Comparison of ENCODE assay signal across 23 mouse cellular contexts in genomic region chr7:129746639-129747038, GRCm38 (mm10).
A peak's percentile ranks its signal among the peaks of the same experiment; 100 is the strongest.
DNase-seq lines count a peak whose midpoint lies in the region; ATAC-seq and TF ChIP-seq lines count a peak whose summit lies in the region.
"Had no signal": no experiment of that assay in that cellular context is flagged by ENCODE, and none has a peak within 500 bp of the region (broad histone marks: within the 10 kb centered on the region; RNA-seq: fewer than 3 reads in every experiment).

No protein-coding gene starts in this region.

- peaks cover 7% of the 10 kb centered on the region; the same call in 1 of the 2 replicates for H3K9me3 ChIP-seq in intestine, embryonic 16.5 days (ENCODE audit: control insufficient read depth, low read length)
- 0 out of 2 replicates have a peak, but pooled peaks cover 5% of the 10 kb centered on the region for H3K9me3 ChIP-seq in intestine, embryonic 15.5 days
- no peaks in the 10 kb centered on the region; the same call in 1 of the 2 replicates for H3K9me3 ChIP-seq in lung, postnatal 0 days (ENCODE audit: low read length)
- H3K9me3 ChIP-seq: liver, embryonic 15.5 days; stomach, embryonic 15.5 days had no signal

- WGBS in intestine, embryonic 16.5 days, result 65% methylated on average over 5 of the region's 5 CpGs
- 66% methylated on average over 5 of the region's 5 CpGs for WGBS in intestine, embryonic 15.5 days
- 55% methylated on average over 5 of the region's 5 CpGs for WGBS in lung, postnatal 0 days
- WGBS in lung, adult 2 months, result 52% methylated on average over 5 of the region's 5 CpGs

- H3K36me3 ChIP-seq in intestine, embryonic 16.5 days (ENCODE audit: control insufficient read depth, insufficient read depth, low read length), result no peaks in the 10 kb centered on the region
- no peaks in the 10 kb centered on the region for H3K36me3 ChIP-seq in intestine, embryonic 15.5 days
- no peaks in the 10 kb centered on the region for H3K36me3 ChIP-seq in lung, postnatal 0 days (ENCODE audit: insufficient read depth, low read length)
- H3K36me3 ChIP-seq: hindbrain, embryonic 13.5 days; liver, embryonic 15.5 days; stomach, embryonic 15.5 days had no signal

- peak; percentile 68 for DNase-seq in lung, postnatal 0 days (ENCODE audit: low spot score)
- DNase-seq in lung, adult 2 months, result no peak
- no peak for DNase-seq in kidney, adult 9 months
- DNase-seq: adrenal gland, adult 8-10 months; B cell, adult 2 months; cerebellum, adult 2 months; cerebellum, postnatal 14 days; gastrocnemius, postnatal 14 days; heart, postnatal 4 days; kidney, adult 2 months; kidney, postnatal 4 days; left cerebral cortex, postnatal 4 days; liver; midbrain, embryonic 14.5 days had no signal

- no peak overlapping the region for H3K4me2 ChIP-seq in intestine, embryonic 16.5 days (ENCODE audit: low read depth, low read length)
- H3K4me2 ChIP-seq in intestine, embryonic 15.5 days (replicated peaks), result no peak overlapping the region
- no peak overlapping the region for H3K4me2 ChIP-seq in lung, postnatal 0 days (replicated peaks; ENCODE audit: low read depth, low read length)
- H3K4me2 ChIP-seq: heart, embryonic 11.5 days; hindbrain, embryonic 13.5 days; liver, embryonic 15.5 days; stomach, embryonic 15.5 days had no signal

- TF ChIP-seq POLR2A in lung, adult 2 months (IDR thresholded peaks at IDR 0.05; ENCODE audit: borderline replicate concordance, extremely low read depth, low read depth, low read length), result no peak

- H3K27ac ChIP-seq in intestine, embryonic 16.5 days (ENCODE audit: low read length), result 0 out of 2 replicates have a peak overlapping the region, but pooled peaks have one; percentile 2
- H3K27ac ChIP-seq in intestine, embryonic 15.5 days, result no peak overlapping the region
- H3K27ac ChIP-seq in lung, postnatal 0 days (ENCODE audit: low read length), result no peak overlapping the region; the same call in 1 of the 2 replicates
- H3K27ac ChIP-seq: hindbrain, embryonic 13.5 days; kidney, postnatal 0 days; liver, embryonic 15.5 days; stomach, embryonic 15.5 days had no signal

- H3K9ac ChIP-seq in intestine, embryonic 16.5 days (ENCODE audit: low read depth, low read length), result no peak overlapping the region
- H3K9ac ChIP-seq in intestine, embryonic 15.5 days, result no peak overlapping the region
- H3K9ac ChIP-seq in lung, postnatal 0 days (replicated peaks; ENCODE audit: low read depth), result no peak overlapping the region
- H3K9ac ChIP-seq: hindbrain, embryonic 13.5 days; liver, embryonic 15.5 days; stomach, embryonic 15.5 days had no signal

- peaks cover 8% of the 10 kb centered on the region; the same call in 1 of the 2 replicates for H3K4me1 ChIP-seq in intestine, embryonic 16.5 days (ENCODE audit: control insufficient read depth, insufficient read depth, low read length)
- 0 out of 2 replicates have a peak, but pooled peaks cover 5% of the 10 kb centered on the region for H3K4me1 ChIP-seq in intestine, embryonic 15.5 days (replicated peaks)
- no peaks in the 10 kb centered on the region for H3K4me1 ChIP-seq in lung, postnatal 0 days (ENCODE audit: insufficient read depth, low read depth, low read length)
- H3K4me1 ChIP-seq in lung, adult 2 months (ENCODE audit: control insufficient read depth, insufficient read depth, low read length), result no peaks in the 10 kb centered on the region
- H3K4me1 ChIP-seq: liver, embryonic 15.5 days had no signal

- no peak for TF ChIP-seq CTCF in lung, postnatal 0 days (IDR thresholded peaks at IDR 0.05)
- TF ChIP-seq CTCF in lung, adult 2 months (IDR thresholded peaks at IDR 0.05; ENCODE audit: insufficient read depth, low read length), result no peak

- no peak for ATAC-seq in intestine, embryonic 16.5 days
- no peak for ATAC-seq in intestine, embryonic 15.5 days
- peak; percentile 26; the same call in 1 of the 2 replicates for ATAC-seq in lung, postnatal 0 days
- ATAC-seq in granulocyte monocyte progenitor cell, adult 5-6 weeks (replicated peaks; ENCODE audit: poor library complexity, severe bottlenecking), result peak; percentile 82
- ATAC-seq: forebrain, embryonic 14.5 days had no signal

- H3K27me3 ChIP-seq in intestine, embryonic 16.5 days (replicated peaks; ENCODE audit: control insufficient read depth, insufficient read depth, low read length), result no peaks in the 10 kb centered on the region
- H3K27me3 ChIP-seq in intestine, embryonic 15.5 days (replicated peaks), result no peaks in the 10 kb centered on the region
- no peaks in the 10 kb centered on the region for H3K27me3 ChIP-seq in lung, postnatal 0 days (replicated peaks; ENCODE audit: insufficient read depth, low read length)
- H3K27me3 ChIP-seq: liver, embryonic 15.5 days; stomach, embryonic 15.5 days had no signal

- no peak overlapping the region for H3K4me3 ChIP-seq in intestine, embryonic 16.5 days (ENCODE audit: low read length)
- H3K4me3 ChIP-seq in intestine, embryonic 15.5 days (replicated peaks), result no peak overlapping the region
- no peak overlapping the region for H3K4me3 ChIP-seq in lung, postnatal 0 days (ENCODE audit: low read depth, low read length)
- no peak overlapping the region for H3K4me3 ChIP-seq in lung, adult 2 months (replicated peaks; ENCODE audit: extremely low read depth, low read depth, low read length)
- H3K4me3 ChIP-seq: hindbrain, embryonic 13.5 days; liver, embryonic 15.5 days; stomach, embryonic 15.5 days had no signal

- no peak for TF ChIP-seq EP300 in lung, postnatal 0 days (IDR thresholded peaks at IDR 0.05)

Comparison
In these comparisons a context has a peak if more than half of its experiments do, and no peak if none do; other contexts are left out.
1. ATAC-seq: peak in lung, postnatal 0 days (single experiment) and granulocyte monocyte progenitor cell, adult 5-6 weeks (single experiment); none in intestine, embryonic 16.5 days (single experiment) and intestine, embryonic 15.5 days (single experiment).